Mouse (Mus musculus) cerebellum, adult 2 months (tissue): Measurements from ENCODE around the gene 9630041A04Rik.

Experiments
- CTCF ChIP-seq: fragments of 200-500 bp; IDR thresholded peaks from 2 replicates; pipeline ENCODE4 v1.5.1; 2011; ENCODE audit warnings: low read depth, mild to moderate bottlenecking, control low read depth, low read length, moderate library complexity, borderline replicate concordance; ENCODE audit not compliant: insufficient read depth
- POLR2A ChIP-seq: fragments of 200-500 bp; IDR thresholded peaks from 2 replicates; pipeline ENCODE4 v1.6.1; 2011; ENCODE audit warnings: low read length, control low read depth, borderline replicate concordance; ENCODE audit not compliant: insufficient read depth

DNA sequence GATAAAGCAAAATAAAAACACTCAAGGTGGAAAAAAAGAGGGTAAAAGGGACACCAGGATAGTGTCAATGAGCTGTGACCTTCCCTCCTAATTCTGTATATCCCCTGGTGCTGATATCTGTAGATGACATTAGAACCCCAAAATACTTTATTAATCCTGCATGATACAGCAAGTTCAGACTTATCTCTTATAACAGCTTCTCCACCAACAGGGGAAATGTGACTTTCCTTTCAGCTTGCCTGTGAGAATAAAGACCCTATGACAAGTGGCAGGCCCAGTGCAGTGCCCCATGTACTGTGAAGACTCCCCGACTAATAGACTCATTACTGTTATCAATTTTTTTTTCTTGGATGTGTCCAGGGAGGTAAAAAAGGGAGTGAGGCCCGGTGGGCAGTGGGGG lies 125.3 kb downstream of the 9630041A04Rik start:
- TF ChIP-seq CTCF (no peak), POLR2A (no peak)
